Mouse (Mus musculus) ES-CJ7 (cell line): Measurements from ENCODE around the gene Ren1.

Source experiments
- DNase-seq: peaks from one replicate; pipeline ENCODE4 v3.0.0; 2011; ENCODE audit warnings: low read depth, low spot score

Ren1 gene

GRCm38 (mm10) chr1:133375696-133376346 is 25.5 kb downstream of the Ren1 start:
- no peak for DNase-seq

GRCm38 (mm10) chr1:133377547-133377946 is 27.2 kb downstream of the Ren1 start:
- no peak for DNase-seq

GRCm38 (mm10) chr1:133379254-133379985 is 29.1 kb downstream of the Ren1 start:
- DNase-seq: no peak

GRCm38 (mm10) chr1:133379986-133380320 is 29.6 kb downstream of the Ren1 start:
- no peak for DNase-seq

GRCm38 (mm10) chr1:133380347-133381065 is 30.2 kb downstream of the Ren1 start:
- DNase-seq: peak; percentile 74

DNA sequence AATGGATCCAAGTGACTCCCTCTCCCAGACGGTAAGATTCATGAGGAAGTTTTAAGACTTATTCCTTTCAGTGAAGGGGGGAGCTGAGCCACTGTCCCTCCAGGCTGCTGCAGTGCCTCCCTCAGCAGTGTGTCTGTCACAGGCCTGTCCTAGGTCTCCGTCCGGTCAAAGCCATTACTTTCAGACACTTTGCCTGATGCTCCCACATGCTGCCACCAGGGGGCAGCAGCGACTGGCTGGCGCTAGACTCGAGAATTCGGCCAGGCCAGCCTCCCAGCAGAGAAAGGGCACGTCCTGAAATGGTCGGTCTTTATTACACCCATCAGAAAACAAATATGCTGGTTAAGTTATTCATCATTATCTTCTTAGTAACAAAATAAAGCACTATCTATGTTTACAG is 31.7 kb downstream of the Ren1 start:
- peak; percentile 68 for DNase-seq

DNA sequence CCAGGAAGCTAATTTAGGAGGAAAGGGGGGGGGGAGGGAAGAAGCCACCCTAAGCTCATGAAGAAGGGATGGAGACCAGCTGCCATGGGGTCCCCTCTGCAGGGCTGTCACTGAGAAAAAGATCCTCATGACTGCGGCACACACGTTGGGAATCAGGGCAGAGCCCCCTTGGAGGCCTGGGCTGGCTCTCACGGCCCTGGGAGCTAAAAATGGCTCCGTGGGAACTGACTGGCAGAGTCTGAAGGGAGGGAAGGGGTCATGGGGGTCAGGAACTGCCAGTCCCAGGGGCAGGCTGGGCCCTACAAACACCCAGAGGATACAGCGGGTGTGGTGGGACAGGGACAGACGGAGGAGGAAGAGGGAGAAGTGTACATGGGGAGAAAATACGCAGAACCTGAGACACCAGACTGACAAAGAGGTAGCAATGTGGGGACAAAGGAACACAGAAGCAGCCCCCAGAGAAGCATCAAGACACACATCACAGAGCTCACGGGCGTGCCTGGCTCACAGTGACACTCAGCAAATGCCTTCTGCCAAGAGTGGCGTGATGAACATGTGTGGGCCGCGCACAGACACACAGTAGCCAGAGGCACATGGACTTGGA is 32.3 kb downstream of the Ren1 start:
- DNase-seq: no peak

GRCm38 (mm10) chr1:133383157-133383783 is 33.0 kb downstream of the Ren1 start:
- no peak for DNase-seq

DNA sequence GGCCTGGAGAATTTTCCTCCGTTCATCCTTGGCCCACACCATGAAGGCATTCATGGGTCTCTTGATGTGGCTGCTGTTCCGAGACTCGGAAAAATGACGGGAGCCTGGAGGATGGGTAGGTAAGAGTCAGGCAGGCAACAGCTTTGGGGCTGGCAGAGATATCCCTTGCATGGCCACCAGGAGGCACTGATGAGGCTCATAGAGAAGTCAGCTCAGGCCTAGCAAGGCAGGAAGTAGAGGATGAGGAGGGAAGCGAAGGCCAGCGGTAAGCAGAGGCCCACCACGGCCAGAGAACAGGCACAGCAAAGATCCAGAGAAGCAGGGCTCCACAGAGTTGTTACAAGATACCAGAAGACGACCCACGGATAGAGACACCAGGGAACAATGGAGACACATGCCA is 35.2 kb downstream of the Ren1 start:
- DNase-seq: peak; percentile 92

- no peak for DNase-seq
Measured at GRCm38 (mm10) chr1:133386209-133386608, 35.9 kb downstream of the Ren1 start.

DNA sequence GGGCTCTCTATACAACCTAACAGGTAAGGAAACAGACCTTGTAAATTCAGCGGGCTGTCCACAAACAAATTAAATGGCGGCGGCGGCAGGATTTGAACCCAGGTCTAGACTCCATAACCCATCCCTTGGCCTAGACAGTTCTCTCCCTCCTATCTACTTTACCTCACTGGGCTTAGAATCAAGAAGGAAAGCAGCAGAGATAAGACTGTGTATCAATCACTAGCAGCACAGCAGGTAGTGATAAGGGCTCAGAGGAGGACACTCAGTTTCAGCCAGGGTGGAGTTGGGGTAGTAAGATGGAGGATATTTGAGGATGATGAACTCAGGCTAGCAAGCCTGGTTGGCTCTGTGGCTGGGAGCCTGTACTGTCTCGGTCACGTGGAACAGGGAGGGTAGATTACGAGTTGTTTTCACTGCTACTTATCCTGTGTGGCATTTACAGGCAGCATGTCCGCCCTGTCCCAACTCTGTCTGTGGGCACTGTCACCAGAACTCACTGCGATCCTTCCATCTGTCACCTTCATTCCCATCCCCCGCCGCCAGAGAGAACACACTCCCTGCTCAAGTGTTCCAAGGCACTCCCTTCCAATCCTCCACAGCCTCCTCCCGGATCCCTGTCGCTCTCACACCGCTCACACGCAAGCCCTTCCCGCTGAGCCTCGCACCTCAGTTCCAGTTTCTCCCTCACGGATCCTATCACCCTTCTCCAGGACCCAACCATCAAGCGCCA is 37.4 kb downstream of the Ren1 start:
- DNase-seq: no peak

DNA sequence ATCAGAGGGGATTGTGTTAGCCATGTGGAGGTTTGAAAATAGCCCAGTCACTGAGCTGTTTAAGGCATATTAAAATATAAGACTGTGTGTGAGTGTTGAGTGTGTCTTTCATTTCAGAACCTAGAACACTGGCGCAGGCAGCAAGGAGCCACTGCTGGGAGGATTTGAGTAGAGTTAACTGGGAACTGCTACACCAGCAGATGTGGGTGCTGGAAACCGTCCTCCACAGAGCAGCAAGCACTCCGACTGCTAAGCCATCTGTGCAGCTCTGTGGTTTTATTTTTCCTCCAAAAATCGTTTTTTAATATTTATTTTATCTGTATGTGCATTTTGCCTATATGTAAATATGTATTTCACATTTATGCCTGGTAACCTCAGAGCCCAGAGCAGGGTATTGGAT is 44.4 kb downstream of the Ren1 start:
- DNase-seq: no peak

GRCm38 (mm10) chr1:133396693-133397092 is 46.4 kb downstream of the Ren1 start:
- peak; percentile 53 for DNase-seq

DNA sequence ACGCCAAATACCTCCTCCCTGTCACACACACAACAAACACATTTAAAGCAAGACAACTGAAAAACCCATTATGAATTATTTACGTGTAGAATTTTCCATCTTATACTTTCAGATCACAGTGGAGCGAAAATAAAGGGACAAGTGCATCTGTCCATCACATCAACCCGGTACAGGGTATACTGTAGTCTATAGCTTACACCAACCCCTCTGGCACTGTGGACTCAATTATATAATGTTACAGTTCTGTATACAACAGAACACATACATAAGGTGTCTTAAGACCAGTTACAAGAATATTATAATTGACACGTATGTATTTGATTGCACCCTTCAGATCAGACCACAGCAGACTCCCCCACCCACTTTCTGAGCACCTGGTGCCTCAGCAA is 46.8 kb downstream of the Ren1 start:
- DNase-seq: no peak

DNA sequence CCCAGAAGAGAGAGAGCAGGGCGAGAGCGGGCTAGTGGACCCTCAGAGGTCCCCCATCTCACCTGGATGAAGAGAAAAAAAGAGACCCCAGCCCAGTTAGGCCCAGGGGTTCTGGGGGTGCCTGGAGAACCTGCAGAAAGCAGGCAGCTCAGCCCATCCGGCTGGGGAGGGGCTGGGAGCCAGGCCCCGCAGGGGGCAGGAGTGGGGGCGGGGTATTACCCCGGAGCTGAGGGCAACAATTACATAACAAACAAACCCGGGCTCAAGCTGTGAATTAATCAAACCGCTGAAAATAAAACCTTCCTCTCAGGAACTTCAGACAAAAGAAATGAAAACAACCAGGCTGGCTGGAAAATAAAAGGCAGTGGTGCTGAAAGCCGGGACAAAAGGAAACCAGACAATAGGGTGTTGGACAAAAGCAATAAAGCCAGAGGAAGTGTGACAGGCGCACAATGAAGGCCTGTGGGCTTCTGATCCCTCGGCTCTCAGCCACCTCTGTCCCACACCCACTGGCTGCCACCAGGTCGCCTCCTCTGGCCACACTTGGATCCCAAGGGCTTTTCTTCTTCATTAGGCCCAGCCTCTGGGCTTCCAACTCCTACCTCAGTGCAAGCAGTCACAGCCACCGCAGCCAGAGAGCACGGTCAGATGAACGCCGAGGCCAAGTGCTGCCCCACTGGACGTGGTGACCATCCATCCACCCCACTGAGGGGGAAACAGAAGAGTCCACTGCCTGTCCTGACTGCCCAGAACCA is 47.4 kb downstream of the Ren1 start:
- DNase-seq: peak; percentile 99

DNA sequence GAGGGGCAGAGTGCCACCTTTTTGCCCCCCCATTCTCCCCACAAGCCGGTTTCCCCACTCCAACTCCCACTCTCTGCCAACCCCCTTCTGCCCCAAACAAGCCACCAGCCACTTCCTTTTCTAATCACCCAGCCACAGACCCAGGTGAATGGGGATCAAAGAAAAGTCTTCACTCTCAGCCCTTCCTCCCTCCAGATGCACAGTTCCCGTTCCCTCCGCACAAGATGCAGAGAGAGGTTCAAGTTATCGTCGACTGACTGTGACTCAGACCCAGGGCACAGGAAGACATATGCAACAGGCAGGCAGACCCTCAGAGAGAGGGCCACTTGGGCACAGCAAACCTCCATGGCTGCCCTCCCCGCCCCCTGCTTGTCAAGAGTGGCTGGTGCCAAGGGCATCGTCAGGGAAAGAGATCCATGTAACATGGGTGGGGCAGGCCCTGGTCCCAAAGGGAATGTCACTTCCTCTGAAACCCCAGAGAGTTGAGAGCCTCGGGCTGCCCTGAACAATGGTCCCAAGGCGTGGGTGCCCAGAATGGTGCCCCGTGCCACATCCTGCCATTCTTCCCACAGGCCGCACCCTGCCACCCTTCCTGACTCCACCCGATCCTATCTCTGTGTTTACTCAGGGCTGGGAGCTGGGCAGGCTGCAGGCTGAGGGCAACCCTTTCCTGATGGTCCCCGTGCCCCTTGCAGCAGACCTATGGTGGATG is 49.9 kb downstream of the Ren1 start:
- no peak for DNase-seq

DNA sequence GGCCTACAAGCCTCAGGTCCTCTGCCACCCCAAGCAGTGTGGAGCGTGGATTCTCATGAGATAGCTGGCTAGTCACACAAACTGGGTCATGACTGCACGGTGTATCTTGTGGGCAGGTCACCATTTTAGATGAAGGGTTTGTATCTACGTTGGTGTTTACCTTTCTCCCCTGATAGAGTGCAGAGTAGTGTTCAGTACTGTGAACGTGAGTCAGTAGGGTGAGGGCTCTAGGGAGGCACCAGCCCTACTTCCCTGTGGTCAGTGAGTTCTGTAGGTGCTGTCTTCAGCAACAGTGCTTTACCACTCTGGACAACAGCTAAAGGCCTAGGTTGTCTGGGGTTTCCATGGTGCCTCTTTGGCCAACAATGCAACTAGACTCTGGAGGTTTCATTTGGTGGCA is 53.7 kb downstream of the Ren1 start:
- no peak for DNase-seq

GRCm38 (mm10) chr1:133406614-133407013 is 56.3 kb downstream of the Ren1 start:
- DNase-seq: no peak

DNA sequence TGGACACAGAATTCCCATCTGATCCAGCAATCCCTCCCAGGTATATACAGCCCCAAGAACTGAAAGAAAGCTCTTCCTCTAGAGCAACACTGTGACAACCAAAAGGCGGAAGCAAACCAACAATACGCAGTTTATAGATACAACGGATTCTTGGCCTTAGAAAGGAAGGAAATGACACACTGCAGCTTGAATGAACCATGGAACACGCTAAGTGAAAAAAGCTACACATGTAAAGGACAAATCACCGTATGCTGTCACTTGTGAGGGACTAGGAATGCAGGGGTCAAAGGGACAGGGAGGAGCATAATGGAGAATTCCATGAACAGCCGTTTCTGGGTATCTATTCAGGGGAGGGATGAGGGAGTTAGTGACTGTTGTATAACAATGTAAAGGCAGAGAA is 57.1 kb downstream of the Ren1 start:
- no peak for DNase-seq

DNA sequence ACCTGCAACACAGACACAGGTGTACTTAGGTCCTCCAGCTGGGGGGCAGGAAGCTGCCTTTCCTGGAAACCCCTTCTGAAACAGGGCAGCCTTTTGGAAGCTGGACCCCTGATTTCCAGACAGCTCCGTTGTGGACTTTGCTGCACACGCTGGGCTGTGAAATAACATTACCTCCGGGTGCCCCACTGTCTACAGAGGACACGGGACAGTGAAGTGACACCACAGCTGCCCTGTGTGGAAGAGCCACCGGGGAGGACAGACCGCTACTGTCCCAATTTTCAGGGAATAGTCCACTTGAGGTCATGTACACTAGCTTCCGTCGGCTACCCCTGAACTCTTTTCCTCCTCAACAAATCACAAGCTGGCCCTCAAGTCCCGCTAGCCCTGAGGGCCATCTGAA is 58.0 kb downstream of the Ren1 start:
- DNase-seq: no peak
